Mouse (Mus musculus) heart, adult 2 months (tissue): ENCODE data around the gene Pnp2.

Experiments
- CTCF ChIP-seq: fragments of 200-600 bp; IDR thresholded peaks from 2 replicates; pipeline ENCODE4 v1.8.1; 2022; ENCODE audit warnings: antibody characterized with exemption, mild to moderate bottlenecking, moderate library complexity
- EP300 ChIP-seq: fragments of 200-500 bp; IDR thresholded peaks from 2 replicates; pipeline ENCODE4 v1.6.1; 2011; ENCODE audit warnings: low read depth, low read length, control low read depth; ENCODE audit not compliant: insufficient read depth
- POLR2A ChIP-seq: fragments of 200-500 bp; IDR thresholded peaks from 2 replicates; pipeline ENCODE4 v1.6.1; 2011; ENCODE audit warnings: mild to moderate bottlenecking, low read depth, low read length, control low read depth; ENCODE audit not compliant: insufficient read depth

DNA sequence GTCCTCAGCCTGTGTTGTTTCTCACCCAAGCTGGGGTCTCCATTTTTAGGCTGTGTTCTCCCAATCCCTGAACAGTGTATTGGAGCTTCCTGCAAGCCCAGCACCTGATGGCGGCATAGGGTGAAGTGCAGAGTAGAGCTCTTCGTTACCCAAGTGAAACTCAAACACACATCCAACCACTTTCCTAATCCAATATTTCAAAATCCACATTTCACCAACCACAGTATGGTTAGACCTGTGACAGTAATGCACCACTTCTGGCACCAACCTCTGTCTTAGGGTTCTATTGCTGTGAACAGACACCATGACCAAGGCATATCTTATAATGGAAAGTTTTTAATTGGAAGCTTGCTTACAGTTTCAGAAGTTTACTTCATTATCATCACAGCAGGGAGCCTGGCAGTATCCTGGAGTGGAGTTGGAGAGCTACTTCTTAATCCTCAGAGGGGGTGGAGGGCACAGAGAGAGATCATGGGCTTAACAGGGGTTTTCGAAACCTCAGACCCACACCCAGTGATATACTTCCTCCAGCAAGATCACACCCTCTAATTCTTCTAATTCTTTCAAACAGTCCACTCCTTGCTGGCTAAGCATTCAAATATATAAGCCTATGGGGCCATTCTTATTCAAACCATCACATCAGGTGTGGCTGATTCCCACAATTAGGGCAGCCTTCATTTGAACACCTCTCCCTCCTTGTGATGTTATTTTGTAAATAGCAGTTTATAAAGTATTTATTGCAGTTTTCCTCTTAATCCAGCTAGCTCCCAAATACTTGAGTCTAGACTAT is 17.5 kb upstream of the Pnp2 start:
- TF ChIP-seq POLR2A (no peak), CTCF (no peak), EP300 (no peak)
